Mouse (Mus musculus): Measurements from ENCODE around the gene Rpl3.

Gene Rpl3

DNA sequence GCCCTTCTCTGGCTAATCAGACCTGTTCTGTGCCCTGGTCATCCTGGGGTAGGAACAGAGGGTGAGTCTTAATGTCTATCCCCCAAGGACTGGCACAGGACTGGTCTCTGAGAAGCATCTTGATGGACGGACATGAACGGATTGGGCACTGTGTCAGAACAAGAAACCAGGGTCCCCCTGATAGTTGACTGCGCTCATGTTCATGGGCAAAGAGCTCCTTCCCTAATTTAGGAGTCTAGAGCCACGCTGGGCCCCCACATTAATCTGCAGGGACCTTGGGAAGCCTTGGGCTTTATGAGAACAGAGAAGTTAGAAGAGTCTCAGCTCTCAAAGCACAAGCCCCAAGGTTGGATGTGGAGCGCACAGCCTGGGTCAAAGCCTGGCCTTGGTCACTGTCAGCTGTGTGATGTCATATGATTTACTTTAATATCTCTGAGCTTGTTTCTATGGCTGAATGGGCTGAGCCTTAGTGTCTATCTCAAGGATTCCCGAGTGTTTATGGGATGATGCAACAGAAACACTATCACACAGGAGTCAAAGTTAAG is 56.3 kb downstream of the Rpl3 start:
- DNase-seq (ENCODE audit: low read depth, low spot score): no peak

DNA sequence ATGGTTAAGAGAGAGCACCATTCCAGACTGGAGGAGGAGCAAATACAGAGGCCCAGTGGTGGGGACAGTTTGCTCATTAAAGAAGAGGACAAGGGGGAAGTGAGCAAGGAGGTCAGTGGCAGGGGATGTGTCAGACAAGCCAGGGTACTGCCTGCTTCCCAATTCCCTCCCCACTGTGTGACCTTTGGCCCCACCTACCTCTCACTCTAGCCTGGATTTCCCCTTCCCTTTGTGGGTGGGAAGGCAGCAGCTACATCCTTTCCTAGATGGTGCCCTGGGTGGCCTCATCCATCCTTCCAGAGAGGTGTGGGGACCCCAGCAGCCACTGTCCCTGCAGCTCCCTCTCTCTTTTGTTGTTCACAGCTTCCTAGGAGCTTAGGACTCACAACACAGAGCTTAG is 56.8 kb downstream of the Rpl3 start:
- no peak for DNase-seq (ENCODE audit: low read depth, low spot score)

DNA sequence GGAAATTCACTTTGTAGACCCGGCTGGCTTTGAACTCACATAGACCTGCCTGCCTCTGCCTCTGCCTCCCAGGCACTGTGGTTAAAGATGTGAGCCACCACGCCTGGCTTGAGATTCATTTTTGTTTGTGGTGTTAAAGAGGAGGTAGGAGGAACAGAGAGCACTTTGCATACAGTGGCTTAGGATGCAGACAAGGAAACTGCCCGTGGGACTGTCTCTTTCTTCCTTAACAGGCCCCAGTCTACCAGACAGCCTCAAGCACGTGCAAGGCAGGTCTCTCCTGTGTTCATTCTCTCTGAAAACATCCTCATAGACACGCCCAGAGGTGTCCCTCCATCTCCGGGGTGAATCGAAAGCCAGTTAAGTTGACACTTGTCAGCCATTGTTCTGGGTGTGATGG is 57.3 kb downstream of the Rpl3 start:
- no peak for DNase-seq (ENCODE audit: low read depth, low spot score)

DNA sequence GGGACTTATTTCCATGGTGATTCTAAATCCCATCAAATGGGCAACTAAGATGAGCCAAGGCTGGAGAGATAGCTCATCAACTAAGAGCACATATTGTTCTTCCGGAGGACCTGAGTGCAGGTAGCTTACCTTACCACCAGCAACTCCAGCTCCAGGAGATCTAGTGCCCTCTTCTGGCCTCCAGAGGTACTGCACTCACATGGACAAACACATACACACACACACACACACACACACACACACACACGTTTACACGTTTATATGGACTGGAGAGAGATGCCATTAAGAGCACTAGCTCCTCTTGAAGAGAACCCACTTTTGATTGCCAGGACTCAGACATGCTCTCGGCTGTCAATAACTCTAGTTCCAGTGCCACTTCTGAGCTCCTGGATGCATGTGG is 60.5 kb downstream of the Rpl3 start:
- no peak for DNase-seq (ENCODE audit: low read depth, low spot score)

DNA sequence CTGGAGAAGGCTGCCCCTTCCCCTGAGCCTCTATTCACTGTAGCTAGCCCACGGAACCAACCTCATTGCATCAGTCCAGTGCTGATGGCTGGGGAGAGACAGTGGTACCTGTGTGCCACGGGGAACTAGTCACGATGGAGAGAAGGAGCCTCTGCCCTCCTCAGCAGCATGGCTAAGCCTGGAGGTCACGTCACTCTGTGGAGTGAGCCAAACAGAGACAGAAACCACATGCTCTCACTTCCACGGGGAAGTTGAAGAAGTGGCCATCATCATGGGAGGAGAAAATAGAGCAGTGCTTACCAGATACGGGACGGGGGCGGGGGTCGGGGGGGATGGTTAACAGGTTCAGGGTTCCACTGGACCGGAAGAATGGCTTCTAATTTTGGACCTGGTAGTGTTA is 61.3 kb downstream of the Rpl3 start:
- no peak for DNase-seq (ENCODE audit: low read depth, low spot score)

DNA sequence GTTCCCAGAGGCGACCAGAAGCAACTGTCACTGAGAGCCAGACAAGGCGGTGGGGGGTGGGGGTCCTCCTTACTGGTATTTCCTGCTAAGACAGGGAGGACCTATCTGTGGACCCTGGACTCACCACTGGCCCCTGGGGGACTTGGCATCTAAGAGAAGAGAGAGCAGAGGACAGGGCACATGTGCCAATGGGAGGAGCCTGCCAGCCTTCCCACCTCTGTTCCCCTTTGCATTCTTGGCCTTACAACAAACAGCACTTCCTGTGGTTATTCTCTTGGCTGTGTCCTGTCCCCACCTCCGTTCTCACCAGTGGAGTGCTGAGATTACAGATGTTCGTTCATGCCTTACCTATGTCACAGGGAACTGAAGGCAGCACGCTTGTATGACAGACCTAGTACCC is 62.8 kb downstream of the Rpl3 start:
- DNase-seq (ENCODE audit: low read depth, low spot score): no peak

All from retina, adult 2 months (tissue).